Mouse (Mus musculus): Measurements from ENCODE around the gene Med23. TPM values are rescaled to one million over a fixed set of nuclear protein-coding genes. Genes with fewer than 3 reads are reported as not detected.

Gene Med23
- polyA plus RNA-seq, 1 experiment = 14.2 TPM

- Histone ChIP-seq H3K27ac (ENCODE audit: insufficient read depth, low read depth, low read length) (no peak overlapping the region), H3K36me3 (ENCODE audit: control insufficient read depth, insufficient read depth, low read length) (no peaks in the 10 kb centered on the region), H3K4me1 (ENCODE audit: control insufficient read depth, insufficient read depth, low read length) (peaks cover under 1% of the 10 kb centered on the region; the same call in 1 of the 2 replicates), H3K27me3 (replicated peaks; ENCODE audit: control insufficient read depth, insufficient read depth, low read length) (no peaks in the 10 kb centered on the region), H3K4me3 (ENCODE audit: insufficient read depth, low read depth, low read length) (no peak overlapping the region)
- DNase-seq = no peak
- TF ChIP-seq CTCF (conservative IDR thresholded peaks at IDR 0.05; ENCODE audit: insufficient read depth, insufficient read length, low read depth, low read length) (no peak), POLR2A (IDR thresholded peaks at IDR 0.05; ENCODE audit: low read depth, low read length) (no peak)
- WGBS = 85% methylated on average over 7 of the region's 7 CpGs
These were observed 44.2 kb upstream of the Med23 start for GRCm38 (mm10) chr10:24825456-24826081.

DNA sequence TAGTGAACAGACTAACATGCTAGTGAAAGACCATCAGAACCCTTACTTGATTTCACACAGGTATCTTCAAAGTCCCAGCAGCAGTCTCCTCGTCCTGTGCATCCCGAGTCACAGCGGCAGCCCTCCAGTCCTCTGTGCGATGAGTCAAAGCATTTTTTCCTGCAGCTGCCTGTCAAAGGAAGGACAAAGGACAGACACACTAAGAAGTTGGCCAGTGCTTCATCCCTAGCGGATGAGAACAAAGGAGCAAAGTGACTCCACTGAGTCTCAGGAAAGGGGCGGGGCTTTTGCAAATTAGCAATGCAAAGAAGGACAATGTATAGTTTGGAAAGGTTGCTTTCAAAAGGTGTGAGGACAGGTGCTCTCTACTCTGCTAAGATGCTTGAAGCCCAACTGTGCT is 43.7 kb upstream of the Med23 start:
- no peak overlapping the region for H3K27ac ChIP-seq (ENCODE audit: insufficient read depth, low read depth, low read length)

DNA sequence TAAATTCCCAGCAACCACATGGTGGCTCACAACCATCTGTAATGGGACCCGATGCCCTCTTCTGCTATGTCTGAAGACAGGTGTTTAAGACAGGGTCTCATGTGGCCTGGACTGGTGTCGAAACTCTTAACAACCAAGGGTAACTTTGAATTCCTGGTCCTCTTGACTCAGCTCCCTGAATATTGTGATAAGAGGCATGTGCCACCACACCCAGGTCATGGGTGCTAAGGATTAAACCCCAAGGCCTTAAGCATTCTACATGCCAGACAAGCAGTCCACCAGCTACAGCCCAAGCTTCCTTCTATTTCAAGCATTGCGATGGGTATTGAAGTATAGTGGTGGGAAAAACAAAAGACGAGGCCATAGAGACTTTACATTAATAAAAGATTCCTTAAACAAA is 41.6 kb upstream of the Med23 start:
- no peak for DNase-seq
- Histone ChIP-seq H3K27me3 (replicated peaks; ENCODE audit: control insufficient read depth, insufficient read depth, low read length) (no peaks in the 10 kb centered on the region), H3K36me3 (ENCODE audit: control insufficient read depth, insufficient read depth, low read length) (no peaks in the 10 kb centered on the region), H3K27ac (ENCODE audit: insufficient read depth, low read depth, low read length) (no peak overlapping the region), H3K4me3 (ENCODE audit: insufficient read depth, low read depth, low read length) (no peak overlapping the region), H3K4me1 (ENCODE audit: control insufficient read depth, insufficient read depth, low read length) (peaks cover 11% of the 10 kb centered on the region; the same call in 1 of the 2 replicates)
- WGBS = 97% methylated on average over 4 of the region's 4 CpGs
- TF ChIP-seq CTCF (conservative IDR thresholded peaks at IDR 0.05; ENCODE audit: insufficient read depth, insufficient read length, low read depth, low read length) (no peak), POLR2A (IDR thresholded peaks at IDR 0.05; ENCODE audit: low read depth, low read length) (no peak)

More for the DNA sequence above, 43.7 kb upstream of the Med23 start:
- Histone ChIP-seq H3K36me3 (ENCODE audit: control insufficient read depth, insufficient read depth, low read length) (no peaks in the 10 kb centered on the region), H3K4me3 (ENCODE audit: insufficient read depth, low read depth, low read length) (no peak overlapping the region), H3K27me3 (replicated peaks; ENCODE audit: control insufficient read depth, insufficient read depth, low read length) (no peaks in the 10 kb centered on the region), H3K4me1 (ENCODE audit: control insufficient read depth, insufficient read depth, low read length) (peaks cover 3% of the 10 kb centered on the region; the same call in 1 of the 2 replicates)
- WGBS = 62% methylated on average over 6 of the region's 6 CpGs
- DNase-seq = no peak
- TF ChIP-seq CTCF (conservative IDR thresholded peaks at IDR 0.05; ENCODE audit: insufficient read depth, insufficient read length, low read depth, low read length) (no peak), POLR2A (IDR thresholded peaks at IDR 0.05; ENCODE audit: low read depth, low read length) (no peak)

DNA sequence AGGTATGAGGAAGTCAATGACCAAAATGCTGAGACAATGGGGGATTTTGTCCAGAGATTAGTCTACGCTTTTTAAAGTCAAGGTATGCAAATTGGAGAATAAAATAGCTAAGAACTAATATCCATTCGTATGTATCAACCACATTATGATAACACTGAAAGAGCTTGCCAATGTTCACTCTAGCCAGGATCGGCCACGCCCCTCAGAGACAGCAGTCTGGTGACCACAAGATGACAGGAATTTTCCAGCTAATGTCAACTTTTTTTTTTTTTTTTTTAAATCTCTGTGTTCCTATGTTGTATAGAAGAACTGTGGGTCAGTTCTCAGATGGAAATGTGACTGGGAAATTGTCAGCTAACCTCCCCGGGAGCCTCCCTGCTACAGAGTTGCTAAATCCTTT is 39.3 kb upstream of the Med23 start:
- DNase-seq = no peak
- 85% methylated on average over 5 of the region's 5 CpGs for WGBS
- peaks cover 11% of the 10 kb centered on the region; the same call in 1 of the 2 replicates for H3K4me1 ChIP-seq (ENCODE audit: control insufficient read depth, insufficient read depth, low read length)
- no peaks in the 10 kb centered on the region for H3K36me3 ChIP-seq (ENCODE audit: control insufficient read depth, insufficient read depth, low read length)
- H3K27me3 ChIP-seq (replicated peaks; ENCODE audit: control insufficient read depth, insufficient read depth, low read length) = no peaks in the 10 kb centered on the region
- no peak overlapping the region for H3K27ac ChIP-seq (ENCODE audit: insufficient read depth, low read depth, low read length)
- TF ChIP-seq CTCF (conservative IDR thresholded peaks at IDR 0.05; ENCODE audit: insufficient read depth, insufficient read length, low read depth, low read length) (no peak), POLR2A (IDR thresholded peaks at IDR 0.05; ENCODE audit: low read depth, low read length) (no peak)
- no peak overlapping the region for H3K4me3 ChIP-seq (ENCODE audit: insufficient read depth, low read depth, low read length)

DNA sequence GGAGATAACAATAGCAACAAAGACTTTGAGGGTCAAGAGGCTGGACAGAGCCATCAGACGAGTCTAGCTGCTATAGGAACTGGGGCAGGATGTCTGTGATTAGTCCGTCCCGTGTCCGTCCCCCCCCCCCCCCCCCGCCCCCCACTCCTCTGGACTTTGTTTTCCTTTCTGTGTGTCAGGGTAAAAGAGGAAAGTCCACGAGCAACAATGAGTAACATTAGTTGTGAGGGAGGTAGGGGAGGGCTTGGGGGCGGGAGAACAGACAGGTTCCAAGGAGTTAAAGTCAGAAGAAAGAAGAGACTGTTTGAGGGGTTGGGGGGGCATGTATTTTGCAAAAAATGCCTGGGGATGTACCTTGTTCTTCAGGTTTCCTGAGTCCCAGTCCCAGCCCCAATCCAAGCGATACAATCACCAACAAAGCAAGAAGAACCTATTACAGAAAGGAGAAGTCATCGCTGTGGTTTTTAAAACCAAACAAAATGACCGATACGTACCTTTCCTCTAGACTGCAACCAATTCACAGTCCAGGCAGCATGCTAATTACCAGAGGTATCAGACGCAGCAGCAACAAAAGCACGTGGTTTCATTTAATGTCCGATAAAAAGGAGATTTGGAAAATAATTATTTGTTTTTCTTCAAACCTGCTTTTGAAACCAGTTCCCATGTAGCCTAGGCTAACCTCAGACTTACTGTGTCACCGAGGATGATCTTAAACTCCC is 38.2 kb upstream of the Med23 start:
- peak; percentile 51 for DNase-seq
- Histone ChIP-seq H3K27me3 (replicated peaks; ENCODE audit: control insufficient read depth, insufficient read depth, low read length) (no peaks in the 10 kb centered on the region), H3K4me1 (ENCODE audit: control insufficient read depth, insufficient read depth, low read length) (peaks cover 14% of the 10 kb centered on the region; the same call in 1 of the 2 replicates), H3K27ac (ENCODE audit: insufficient read depth, low read depth, low read length) (peak overlapping the region; percentile 92), H3K4me3 (ENCODE audit: insufficient read depth, low read depth, low read length) (no peak overlapping the region), H3K36me3 (ENCODE audit: control insufficient read depth, insufficient read depth, low read length) (no peaks in the 10 kb centered on the region)
- WGBS = 53% methylated on average over 14 of the region's 15 CpGs
- TF ChIP-seq POLR2A (IDR thresholded peaks at IDR 0.05; ENCODE audit: low read depth, low read length) (no peak), CTCF (conservative IDR thresholded peaks at IDR 0.05; ENCODE audit: insufficient read depth, insufficient read length, low read depth, low read length) (no peak)

- DNase-seq = peak; percentile 74
- H3K4me1 ChIP-seq (ENCODE audit: control insufficient read depth, insufficient read depth, low read length) = peaks cover 14% of the 10 kb centered on the region; the same call in 1 of the 2 replicates
- TF ChIP-seq CTCF (conservative IDR thresholded peaks at IDR 0.05; ENCODE audit: insufficient read depth, insufficient read length, low read depth, low read length) (no peak), POLR2A (IDR thresholded peaks at IDR 0.05; ENCODE audit: low read depth, low read length) (no peak)
- no peak overlapping the region for H3K4me3 ChIP-seq (ENCODE audit: insufficient read depth, low read depth, low read length)
- WGBS = 55% methylated on average over 9 of the region's 9 CpGs
- no peaks in the 10 kb centered on the region for H3K36me3 ChIP-seq (ENCODE audit: control insufficient read depth, insufficient read depth, low read length)
- H3K27me3 ChIP-seq (replicated peaks; ENCODE audit: control insufficient read depth, insufficient read depth, low read length) = no peaks in the 10 kb centered on the region
- peak overlapping the region; percentile 63 for H3K27ac ChIP-seq (ENCODE audit: insufficient read depth, low read depth, low read length)
These were observed 37.5 kb upstream of the Med23 start for GRCm38 (mm10) chr10:24832306-24832705.

Data from kidney, adult 2 months (tissue).